Comparison of ENCODE assay signal across 13 mouse cellular contexts in genomic region chr2:5706618-5707017, GRCm38 (mm10). TPM values are rescaled to one million over a fixed set of nuclear protein-coding genes. Genes with fewer than 3 reads are reported as not detected.
DNase-seq lines count a peak whose midpoint lies in the region; ATAC-seq and TF ChIP-seq lines count a peak whose summit lies in the region.
"Had no signal": no experiment of that assay in that cellular context is flagged by ENCODE, and none has a peak within 500 bp of the region (broad histone marks: within the 10 kb centered on the region; RNA-seq: fewer than 3 reads in every experiment).

No protein-coding gene starts in this region.

- H3K27ac ChIP-seq in bone marrow macrophage, adult 2 months (ENCODE audit: insufficient read depth, low read depth, low read length) = 0 out of 2 replicates have a peak overlapping the region, but pooled peaks have one; percentile 10
- H3K27ac ChIP-seq: embryonic facial prominence, embryonic 12.5 days; heart, embryonic 13.5 days; hindbrain, postnatal 0 days; liver, embryonic 12.5 days had no signal

- no peak for TF ChIP-seq POLR2A in bone marrow macrophage, adult 2 months (IDR thresholded peaks at IDR 0.05; ENCODE audit: borderline replicate concordance, low read depth, low read length)

- H3K4me3 ChIP-seq in bone marrow macrophage, adult 2 months (ENCODE audit: insufficient read depth, low read length) = no peak overlapping the region
- H3K4me3 ChIP-seq: embryonic facial prominence, embryonic 12.5 days; heart, embryonic 13.5 days; liver, embryonic 12.5 days had no signal

- ATAC-seq in inflammation-experienced regulatory T-cells, adult 6 months = peak; percentile 72
- ATAC-seq: hindbrain, postnatal 0 days; liver, embryonic 12.5 days; midbrain, embryonic 16.5 days; Patski had no signal

- DNase-seq in retina, postnatal 1 day = peak; percentile 35
- no peak for DNase-seq in retina, embryonic 14.5 days (ENCODE audit: low spot score)
- peak; percentile 68 for DNase-seq in thymus, postnatal 25 days
- DNase-seq in urinary bladder, postnatal 36 days (ENCODE audit: low spot score in 2 of 2) = no peak
- no peak for DNase-seq in frontal cortex, postnatal 10 days (ENCODE audit: low spot score in 2 of 2)

- no peak for TF ChIP-seq CTCF in bone marrow macrophage, adult 2 months (IDR thresholded peaks at IDR 0.05; ENCODE audit: low read depth, low read length)

- H3K4me1 ChIP-seq in bone marrow macrophage, adult 2 months (ENCODE audit: control insufficient read depth, insufficient read depth, low read length) = peaks cover 62% of the 10 kb centered on the region
- H3K4me1 ChIP-seq: embryonic facial prominence, embryonic 12.5 days; heart, embryonic 13.5 days had no signal

RNA-seq across cellular contexts. Expression of gene Camk1d, which starts 7.7 kb away (rescaled TPM):
- polyA plus RNA-seq in bone marrow macrophage, adult 2 months (2012; ENCODE audit: insufficient read depth, insufficient read length, missing spikeins) = 56.2 and 62.0 TPM in 2 replicates
- polyA plus RNA-seq in inflammation-experienced regulatory T-cells, adult 6 months (2017; shearing (Covaris generic)) = 10 to 100 TPM in 1 of 3 experiments, 1 to 10 TPM in 2; 8.0 to 13.0 (median 9.3) TPM

Comparison
In these comparisons a context has a peak if more than half of its experiments do, and no peak if none do; other contexts are left out.
1. DNase-seq: peak in retina, postnatal 1 day (single experiment) and thymus, postnatal 25 days (single experiment); none in retina, embryonic 14.5 days (single experiment), urinary bladder, postnatal 36 days (0 of 2) and frontal cortex, postnatal 10 days (0 of 2).